Mouse (Mus musculus) large intestine, adult 2 months (tissue): ENCODE results near the gene Htr7. TPM values are rescaled to one million over a fixed set of nuclear protein-coding genes. Genes with fewer than 3 reads are reported as not detected.

Source experiments
- DNase-seq: peaks from one replicate; pipeline ENCODE4 v3.0.0-alpha.2; 2012; ENCODE audit warnings: low read depth, low spot score
- WGBS: fragments of 180-500 bp; shearing (Covaris S2); methylation state at CpG from one replicate; pipeline ENCODE4 v1.1.7; 2018; 5-methylcytosine and 5-hydroxymethylcytosine counted together
- polyA plus RNA-seq: library from polyadenylated mRNA; depleted of rRNA; stranded (reverse); fragments of >200 nt; gene quantifications from 2 replicates; pipeline ENCODE4 v1.2.3, GENCODE M21; 2012; rRNA removed

Htr7 gene
- polyA plus RNA-seq, result 0.31 and 0.43 TPM in 2 replicates

- 2% methylated on average over 85 of the region's 86 CpGs for WGBS
- no peak for DNase-seq
Measured at GRCm38 (mm10) chr19:36057231-36057811, at the start of gene Htr7. Gene Htr7 (minus strand): TSS chr19:36057507.

- DNase-seq, result no peak
- 70% methylated on average over 5 of the region's 5 CpGs for WGBS
Measured at GRCm38 (mm10) chr19:36103909-36104308, 46.6 kb upstream of the Htr7 start.

- no peak for DNase-seq
- 90% methylated on average over 7 of the region's 7 CpGs for WGBS
Measured at GRCm38 (mm10) chr19:36098916-36099315, 41.6 kb upstream of the Htr7 start.

- 89% methylated on average over 1 of the region's 1 CpGs for WGBS
- no peak for DNase-seq
Measured at GRCm38 (mm10) chr19:36098265-36098664, 41.0 kb upstream of the Htr7 start.

- 85% methylated on average over 3 of the region's 3 CpGs for WGBS
- DNase-seq, result no peak
Measured at GRCm38 (mm10) chr19:36097194-36097593, 39.9 kb upstream of the Htr7 start.

GRCm38 (mm10) chr19:36090781-36091180 is 33.5 kb upstream of the Htr7 start:
- 36% methylated on average over 5 of the region's 5 CpGs for WGBS
- no peak for DNase-seq

- DNase-seq, result peak; percentile 52
- WGBS, result 2% methylated on average over 34 of the region's 34 CpGs
Measured at GRCm38 (mm10) chr19:36083262-36084225, 26.2 kb upstream of the Htr7 start, which contains the start of gene Rpp30. Gene Rpp30 (plus strand): TSS chr19:36083716.

- 49% methylated on average over 7 of the region's 7 CpGs for WGBS
Measured at GRCm38 (mm10) chr19:36082606-36083261, 25.4 kb upstream of the Htr7 start.

GRCm38 (mm10) chr19:36062801-36063529 is 5.7 kb upstream of the Htr7 start:
- WGBS, result 57% methylated on average over 2 of the region's 2 CpGs
- no peak for DNase-seq

More at GRCm38 (mm10) chr19:36082606-36083261, 25.4 kb upstream of the Htr7 start:
- peak; percentile 35 for DNase-seq

- DNase-seq, result no peak
- 8% methylated on average over 49 of the region's 49 CpGs for whole genome bisulfite sequencing
Measured at GRCm38 (mm10) chr19:36056502-36057221, 645 bp downstream of the Htr7 start.

GRCm38 (mm10) chr19:36046046-36046445 is 11.3 kb downstream of the Htr7 start:
- 75% methylated on average over 7 of the region's 7 CpGs for WGBS

GRCm38 (mm10) chr19:36014836-36015235 is 42.5 kb downstream of the Htr7 start:
- no peak for DNase-seq
- WGBS, result 29% methylated on average over 3 of the region's 3 CpGs

More at GRCm38 (mm10) chr19:36046046-36046445, 11.3 kb downstream of the Htr7 start:
- DNase-seq, result no peak

GRCm38 (mm10) chr19:36006277-36006676 is 51.0 kb downstream of the Htr7 start:
- DNase-seq, result no peak
- WGBS, result 52% methylated on average over 6 of the region's 6 CpGs

GRCm38 (mm10) chr19:36004961-36005360 is 52.3 kb downstream of the Htr7 start:
- WGBS, result 47% methylated on average over 2 of the region's 2 CpGs
- no peak for DNase-seq

GRCm38 (mm10) chr19:36002476-36003445 is 54.5 kb downstream of the Htr7 start:
- 52% methylated on average over 17 of the region's 17 CpGs for WGBS
- DNase-seq, result no peak

- no peak for DNase-seq
- 37% methylated on average over 1 of the region's 1 CpGs for WGBS
Measured at GRCm38 (mm10) chr19:36001512-36001911, 55.8 kb downstream of the Htr7 start.

GRCm38 (mm10) chr19:36000955-36001354 is 56.4 kb downstream of the Htr7 start:
- no peak for DNase-seq
- 90% methylated on average over 6 of the region's 6 CpGs for WGBS

- 53% methylated on average over 3 of the region's 3 CpGs for WGBS
- no peak for DNase-seq
Measured at GRCm38 (mm10) chr19:35997384-35997783, 59.9 kb downstream of the Htr7 start.
